ENCODE assay signal across 26 mouse cellular contexts in the genomic region with DNA sequence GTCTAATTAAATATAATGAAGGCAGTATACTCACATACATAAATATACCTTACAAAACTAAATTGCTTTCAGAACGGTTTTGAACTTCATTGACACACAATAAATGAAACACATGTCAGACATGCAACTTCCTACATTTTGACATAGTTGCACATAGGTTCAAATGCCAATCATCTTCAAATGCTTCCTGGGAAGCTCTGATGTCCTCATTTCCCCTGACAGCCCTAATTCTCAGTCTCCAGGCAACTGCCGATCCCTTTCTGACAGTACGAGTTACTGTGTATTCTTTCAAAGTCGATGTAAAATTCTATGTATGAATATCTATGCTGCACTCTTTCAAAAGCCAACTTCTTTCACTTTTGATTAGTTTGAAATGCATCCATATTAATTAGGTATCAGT. TPM values are rescaled to one million over a fixed set of nuclear protein-coding genes. Genes with fewer than 3 reads are reported as not detected.
A peak's percentile ranks its signal among the peaks of the same experiment; 100 is the strongest.
DNase-seq lines count a peak whose midpoint lies in the region; ATAC-seq lines count a peak whose summit lies in the region.
"Had no signal": no experiment of that assay in that cellular context is flagged by ENCODE, and none has a peak within 500 bp of the region (broad histone marks: within the 10 kb centered on the region; RNA-seq: fewer than 3 reads in every experiment).

No protein-coding gene starts in this region.

- no peaks in the 10 kb centered on the region for H3K4me1 ChIP-seq in intestine, embryonic 16.5 days (ENCODE audit: control insufficient read depth, insufficient read depth, low read length)
- H3K4me1 ChIP-seq: embryonic facial prominence, embryonic 13.5 days; embryonic facial prominence, embryonic 15.5 days; forebrain, embryonic 10.5 days; forebrain, embryonic 12.5 days; forebrain, embryonic 15.5 days had no signal

- no peak overlapping the region for H3K27ac ChIP-seq in intestine, embryonic 16.5 days (ENCODE audit: low read length)
- H3K27ac ChIP-seq: embryonic facial prominence, embryonic 13.5 days; embryonic facial prominence, embryonic 15.5 days; forebrain, embryonic 10.5 days; forebrain, embryonic 12.5 days; forebrain, embryonic 15.5 days had no signal

- no peaks in the 10 kb centered on the region for H3K9me3 ChIP-seq in intestine, embryonic 16.5 days (ENCODE audit: control insufficient read depth, low read length)
- H3K9me3 ChIP-seq: embryonic facial prominence, embryonic 13.5 days; embryonic facial prominence, embryonic 15.5 days; forebrain, embryonic 10.5 days; forebrain, embryonic 12.5 days; forebrain, embryonic 15.5 days; G1E had no signal

- 0 out of 2 replicates have a peak, but pooled peaks have one; percentile 18 for ATAC-seq in megakaryocyte, adult 5-6 weeks (ENCODE audit: poor library complexity, severe bottlenecking)
- no peak for ATAC-seq in intestine, embryonic 16.5 days
- no peak for ATAC-seq in cerebellum, adult (ENCODE audit: insufficient number of reproducible peaks, low FRiP score, low TSS enrichment)
- ATAC-seq: activated CD4-positive, CD25-positive, alpha-beta regulatory T cell, adult 4 months; CD4-positive, CD25-positive, alpha-beta regulatory T cell, adult 4 months; forebrain, embryonic 15.5 days; Patski had no signal

- no peak overlapping the region for H3K4me3 ChIP-seq in intestine, embryonic 16.5 days (ENCODE audit: low read length)
- H3K4me3 ChIP-seq: embryonic facial prominence, embryonic 13.5 days; embryonic facial prominence, embryonic 15.5 days; erythroblast, embryonic 14.5 days; forebrain, embryonic 10.5 days; forebrain, embryonic 12.5 days; forebrain, embryonic 15.5 days had no signal

- no peak overlapping the region for H3K9ac ChIP-seq in intestine, embryonic 16.5 days (ENCODE audit: low read depth, low read length)
- H3K9ac ChIP-seq: embryonic facial prominence, embryonic 13.5 days; embryonic facial prominence, embryonic 15.5 days; forebrain, embryonic 12.5 days; forebrain, embryonic 15.5 days had no signal

- H3K4me2 ChIP-seq in intestine, embryonic 16.5 days (ENCODE audit: low read depth, low read length) = no peak overlapping the region
- H3K4me2 ChIP-seq: embryonic facial prominence, embryonic 13.5 days; embryonic facial prominence, embryonic 15.5 days; forebrain, embryonic 12.5 days; forebrain, embryonic 15.5 days had no signal

- 78% methylated on average over 4 of the region's 4 CpGs for WGBS in intestine, embryonic 16.5 days

- no peaks in the 10 kb centered on the region for H3K27me3 ChIP-seq in intestine, embryonic 16.5 days (replicated peaks; ENCODE audit: control insufficient read depth, insufficient read depth, low read length)
- H3K27me3 ChIP-seq: embryonic facial prominence, embryonic 15.5 days; forebrain, embryonic 15.5 days had no signal

- peak; percentile 13 for DNase-seq in 416B (ENCODE audit: low read depth)
- peak; percentile 15 for DNase-seq in brain, adult 2 months (ENCODE audit: low read depth, low spot score)
- no peak for DNase-seq in testis, postnatal 14 days (ENCODE audit: low spot score)
- DNase-seq: adrenal gland, adult 8-10 months; adrenal gland, postnatal 14 days; adrenal gland, postnatal 36 days; B cell, adult 2 months; cerebellum, adult 11-12 months; cerebellum, adult 2 months; cerebellum, adult 9-10 months; cerebellum, postnatal 10 days; cerebellum, postnatal 36 days; embryo, embryonic 11 days had no signal

- H3K36me3 ChIP-seq in intestine, embryonic 16.5 days (ENCODE audit: control insufficient read depth, insufficient read depth, low read length) = no peaks in the 10 kb centered on the region
- H3K36me3 ChIP-seq: embryonic facial prominence, embryonic 13.5 days; embryonic facial prominence, embryonic 15.5 days; forebrain, embryonic 10.5 days; forebrain, embryonic 12.5 days; forebrain, embryonic 15.5 days; G1E had no signal

RNA-seq across cellular contexts. Expression of a gene that starts 7.6 kb away (rescaled TPM):
- total RNA-seq in megakaryocyte, adult 5-6 weeks (2015) = 20.6 and 22.7 TPM in 2 replicates
- 6.5 and 10.6 TPM in 2 replicates for total RNA-seq in megakaryocyte, adult 5-6 weeks (2017)
- 4.8 and 6.6 TPM in 2 replicates for polyA plus RNA-seq in intestine, embryonic 16.5 days (2015; fragmentation: Nextera tagmentation; extraction: Ambion mirVana)
